In the genomic region with DNA sequence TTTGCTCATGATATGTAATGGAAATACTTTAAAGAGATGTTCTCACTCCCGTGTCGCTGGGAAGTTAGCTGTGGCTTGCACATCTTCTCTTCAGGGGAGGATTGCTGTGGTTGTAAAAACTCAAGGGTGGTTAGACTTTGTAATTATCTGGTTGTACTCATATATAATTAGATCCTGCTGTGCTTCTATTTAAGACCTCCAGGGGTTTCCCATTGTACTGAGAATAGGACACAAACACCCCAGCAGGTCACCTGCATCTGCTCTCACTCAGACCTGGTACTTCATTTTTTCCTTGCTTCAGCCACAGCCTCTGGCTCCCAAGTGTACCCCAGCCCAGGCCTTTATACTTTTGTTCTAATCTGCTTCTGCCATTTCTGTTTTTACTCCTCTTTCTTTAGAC, we compare ENCODE assay signal across 1 mouse cellular context.
TF ChIP-seq lines count a peak whose summit lies in the region.

No protein-coding gene starts in this region.

TF ChIP-seq in CH12.LX, 34 proteins besides CTCF, POLR2A, EP300 and RAD21 (continued from another document):
- no peak for TF ChIP-seq POLR2AphosphoS2 (IDR thresholded peaks at IDR 0.05; ENCODE audit: low read depth, low read length)
- no peak; the same call in 1 of the 2 replicates for TF ChIP-seq IRF4 (IDR thresholded peaks at IDR 0.05; ENCODE audit: low read depth, low read length)
- no peak for TF ChIP-seq RCOR1 (conservative IDR thresholded peaks at IDR 0.05; ENCODE audit: low read depth, low read length)
- no peak for TF ChIP-seq ZKSCAN1 (IDR thresholded peaks at IDR 0.05; ENCODE audit: borderline replicate concordance, low read depth, low read length)
- TF ChIP-seq ZMIZ1 (IDR thresholded peaks at IDR 0.05; ENCODE audit: low read depth, low read length): no peak
- no peak for TF ChIP-seq HCFC1 (IDR thresholded peaks at IDR 0.05; ENCODE audit: low read depth, low read length)
- TF ChIP-seq MEF2A (IDR thresholded peaks at IDR 0.05; ENCODE audit: borderline replicate concordance, low read depth, low read length): peak; percentile 97
- TF ChIP-seq MAX (IDR thresholded peaks at IDR 0.05; ENCODE audit: low read length): no peak
- TF ChIP-seq UBTF (IDR thresholded peaks at IDR 0.05; ENCODE audit: low read depth, low read length): no peak
- no peak for TF ChIP-seq MAZ (IDR thresholded peaks at IDR 0.05; ENCODE audit: low read depth, low read length)
- peak; percentile 85 for TF ChIP-seq ETS1 (conservative IDR thresholded peaks at IDR 0.05; ENCODE audit: low read depth, low read length)
- TF ChIP-seq TBP (conservative IDR thresholded peaks at IDR 0.05; ENCODE audit: low read depth, low read length): 0 out of 2 replicates have a peak, but pooled peaks have one; percentile 43
- TF ChIP-seq SIN3A (IDR thresholded peaks at IDR 0.05; ENCODE audit: low read length): no peak
- no peak for TF ChIP-seq ZC3H11A (IDR thresholded peaks at IDR 0.05; ENCODE audit: low read depth, low read length)
